Mouse (Mus musculus) left cerebral cortex, postnatal 14 days (tissue): ENCODE results near the gene Il31ra. TPM values are rescaled to one million over a fixed set of nuclear protein-coding genes. Genes with fewer than 3 reads are reported as not detected.

Experiments
- DNase-seq, 2 experiments: peaks; one replicate each; pipeline ENCODE4 v3.0.0; 2021 to 2022; ENCODE audit warnings: low spot score in 2 of 2, mixed read lengths in 1 of 2
- intact Hi-C: fragments of 180-260 bp; cut with DNase I; formaldehyde crosslinking; loops from one replicate; pipeline ENCODE4 v1.15.1; 2025
- total RNA-seq, 2 experiments: library from RNA; stranded (reverse); gene quantifications; 2 replicates each; pipeline ENCODE4 v1.2.3; 2021

The Il31ra gene
- total RNA-seq, 2 experiments from 2014 or later, result 0.21 to 0.53 TPM

DNA sequence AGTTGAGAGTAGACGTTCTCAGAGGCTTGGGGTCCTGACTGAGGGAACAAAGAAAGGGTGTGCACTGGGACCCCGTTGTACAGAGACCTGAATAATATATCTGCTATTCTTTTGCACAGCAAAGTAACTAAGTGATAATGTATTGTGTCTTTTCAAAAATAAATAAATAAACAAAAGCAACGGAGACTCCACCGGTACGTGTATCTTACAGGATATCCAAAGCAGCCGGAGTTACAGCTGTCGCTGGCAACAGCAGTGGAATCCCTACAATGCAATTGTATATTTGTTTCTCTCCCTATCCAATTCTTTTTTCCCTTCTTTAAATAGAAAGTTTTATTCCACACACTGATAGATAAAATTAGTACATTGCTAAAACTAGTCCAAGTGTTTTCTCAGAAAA lies 115.1 kb downstream of the Il31ra start:
- intact Hi-C loops, result no loop called here
- DNase-seq, result no peak

DNA sequence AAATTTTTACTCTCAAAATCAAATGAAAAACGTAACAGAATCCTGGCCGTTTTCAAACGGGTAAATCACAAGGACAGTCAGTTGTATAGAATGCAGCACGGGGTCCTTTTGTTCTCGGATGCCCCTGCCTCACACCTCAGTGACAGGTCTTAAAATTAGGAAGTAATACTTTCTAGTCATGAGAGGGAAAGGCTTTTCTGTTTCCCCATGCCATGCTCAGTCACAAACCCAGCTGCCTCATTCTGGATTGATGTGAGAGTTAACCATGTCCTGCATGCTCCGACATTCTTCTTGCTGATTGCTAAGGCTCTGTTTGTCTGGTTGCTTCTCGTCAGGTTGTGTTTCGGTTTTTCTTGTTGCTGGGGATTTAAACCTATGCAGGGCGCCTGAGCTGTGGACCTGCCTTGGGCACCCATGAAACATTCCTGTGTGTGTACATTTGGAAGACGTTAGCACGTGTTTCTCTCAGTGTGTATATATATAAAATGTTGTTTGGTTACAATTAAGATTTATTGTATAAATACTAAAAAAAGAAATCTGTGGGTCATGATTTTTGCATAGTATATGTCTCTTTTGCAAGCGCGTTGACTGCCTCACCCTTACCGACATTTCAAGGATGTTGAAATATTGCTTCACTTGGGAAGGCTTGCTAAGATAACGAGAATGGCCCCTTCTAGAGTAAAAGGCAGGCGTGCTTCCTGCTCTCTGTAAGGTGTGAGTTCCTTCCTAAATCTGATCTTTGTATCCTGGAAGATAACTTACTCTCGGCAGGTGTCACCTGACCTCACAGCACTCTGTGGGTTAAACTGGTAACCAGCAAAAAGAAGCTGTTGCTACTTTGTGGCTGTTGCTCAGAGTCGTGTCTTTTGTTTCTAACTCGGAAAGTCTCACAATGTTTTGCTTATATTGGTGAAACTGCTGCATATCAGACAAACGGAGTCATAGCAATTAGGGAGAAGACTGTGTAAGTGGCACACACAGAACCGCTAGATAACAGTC lies 120.1 kb downstream of the Il31ra start:
- intact Hi-C loops, result no loop called here
- no peak for DNase-seq

DNA sequence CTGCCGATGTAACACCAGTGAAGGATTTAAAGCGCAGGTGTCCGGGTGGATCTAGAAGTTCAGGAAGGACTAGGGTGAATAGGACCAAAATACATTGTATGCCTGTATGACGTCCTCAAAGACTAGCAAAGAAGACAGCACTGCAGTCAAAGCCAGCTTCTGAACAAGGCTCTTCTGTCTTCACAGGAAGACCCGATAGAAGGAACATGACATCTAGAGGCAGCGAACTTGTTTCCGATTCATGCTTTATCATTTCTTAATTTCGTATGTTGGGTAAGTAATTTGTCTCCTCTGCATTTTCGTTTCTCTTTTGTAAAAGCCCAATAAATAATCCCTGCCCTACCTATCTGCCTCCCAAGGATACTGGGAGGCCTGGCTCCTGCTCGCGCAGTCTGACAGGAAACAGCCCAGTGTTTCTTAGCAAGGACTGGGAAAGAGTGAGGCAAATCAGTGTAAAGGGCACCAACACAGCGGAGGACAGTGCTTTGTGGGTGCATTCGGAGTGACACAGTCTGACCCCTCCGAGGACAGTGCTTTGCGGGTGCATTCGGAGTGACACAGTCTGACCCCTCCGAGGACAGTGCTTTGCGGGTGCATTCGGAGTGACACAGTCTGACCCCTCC lies 121.6 kb downstream of the Il31ra start:
- no peak for DNase-seq
- intact Hi-C loops, result no loop called here

DNA sequence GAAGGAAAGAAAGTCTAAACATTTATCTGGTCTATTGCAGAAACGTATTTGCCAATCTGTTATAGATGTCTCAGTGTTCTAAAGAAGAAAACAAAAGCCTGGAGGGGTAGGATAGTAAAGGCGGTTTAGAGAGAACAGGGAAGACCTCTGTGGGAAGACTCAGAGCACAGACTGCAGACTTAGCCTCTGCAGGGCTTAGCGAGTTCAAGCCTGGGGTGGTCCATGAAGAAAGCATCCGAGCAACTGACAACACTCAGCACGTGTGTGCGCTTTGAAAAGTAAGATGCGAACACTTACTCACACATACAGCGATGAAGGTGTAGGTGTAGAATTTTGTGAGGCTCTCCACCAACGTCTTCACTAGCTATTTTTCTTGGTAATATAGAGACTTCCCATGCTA lies 123.0 kb downstream of the Il31ra start:
- intact Hi-C loops, result no loop called here
- DNase-seq, result no peak

Other genes with a start within 250 kb of the Il31ra start
- gene Il6st, start 130.3 kb downstream of the Il31ra start, total RNA-seq, result 10 to 100 TPM; 82.2 to 89.1 TPM
- 1 to 10 TPM in 1 of 2 experiments, under 1 TPM in 1; 0.78 to 1.2 TPM for gene Ddx4, start 58.1 kb upstream of the Il31ra start, total RNA-seq
- gene Slc38a9, start 66.4 kb upstream of the Il31ra start, total RNA-seq, result 10 to 100 TPM; 18.5 to 21.7 TPM
- gene Plpp1, start 206.4 kb upstream of the Il31ra start, total RNA-seq, result 10 to 100 TPM; 26.9 TPM